Mouse (Mus musculus) stomach, postnatal 0 days (tissue): ENCODE measurements at regions not wholly inside any gene's neighbourhood (a gene's known extent, or its start where the extent isn't known, plus 50 kb on each side); places are given as distances from the start of the nearest gene placed in this dataset.

Source experiments
- ATAC-seq: fragments of 200-750 bp; cut with Nextera tagmentation; 2 replicates; pipeline ENCODE4 v1.8.0; 2017; ENCODE audit not compliant: low FRiP score, low TSS enrichment
- DNase-seq: peaks from one replicate; pipeline ENCODE4 v3.0.0-alpha.2; 2016; ENCODE audit warnings: low spot score
- H3K27ac ChIP-seq: fragments of 300-500 bp; sonication (generic); replicated peaks from 2 replicates; pipeline ENCODE4 v1.5.1; 2014; ENCODE audit warnings: mild to moderate bottlenecking, control low read depth
- H3K27me3 ChIP-seq: fragments of 300-500 bp; sonication (generic); 2 replicates; pipeline ENCODE4 v1.6.1; 2014; ENCODE audit warnings: low read length; ENCODE audit not compliant: control insufficient read depth, insufficient read depth
- H3K36me3 ChIP-seq: fragments of 300-500 bp; sonication (generic); 2 replicates; pipeline ENCODE4 v1.6.1; 2014; ENCODE audit warnings: low read length, mixed read lengths; ENCODE audit not compliant: control insufficient read depth, insufficient read depth
- H3K4me1 ChIP-seq: fragments of 300-500 bp; sonication (generic); replicated peaks from 2 replicates; pipeline ENCODE4 v1.6.1; 2014; ENCODE audit warnings: antibody characterized with exemption; ENCODE audit not compliant: control insufficient read depth, insufficient read depth
- H3K4me2 ChIP-seq: fragments of 300-500 bp; sonication (generic); replicated peaks from 2 replicates; pipeline ENCODE4 v1.6.1; 2014; ENCODE audit warnings: low read depth, mild to moderate bottlenecking, control low read depth, moderate library complexity
- H3K4me3 ChIP-seq: fragments of 300-500 bp; sonication (generic); 2 replicates; pipeline ENCODE4 v1.5.1; 2014; ENCODE audit warnings: low read depth, low read length, control low read depth
- H3K9ac ChIP-seq: fragments of 300-500 bp; sonication (generic); 2 replicates; pipeline ENCODE4 v1.6.1; 2014; ENCODE audit warnings: mild to moderate bottlenecking, low read length, control low read depth, mixed read lengths
- H3K9me3 ChIP-seq: fragments of 300-500 bp; sonication (generic); 2 replicates; pipeline ENCODE4 v1.6.1; 2016; ENCODE audit warnings: low read length; ENCODE audit not compliant: control insufficient read depth
- CTCF ChIP-seq: IDR thresholded peaks from 2 replicates; pipeline ENCODE4 v1.5.1; 2016; ENCODE audit warnings: antibody characterized with exemption, low read depth, mild to moderate bottlenecking, moderate library complexity
- EP300 ChIP-seq: optimal IDR thresholded peaks from 2 replicates; pipeline ENCODE3; 2016; ENCODE audit warnings: antibody characterized with exemption
- WGBS: fragments of 180-500 bp; shearing (Covaris S2); extraction: QIAGEN DNeasy Blood & Tissue Kit; methylation state at CpG from one replicate; pipeline ENCODE4 v1.1.7; 2014; 5-methylcytosine and 5-hydroxymethylcytosine counted together

DNA sequence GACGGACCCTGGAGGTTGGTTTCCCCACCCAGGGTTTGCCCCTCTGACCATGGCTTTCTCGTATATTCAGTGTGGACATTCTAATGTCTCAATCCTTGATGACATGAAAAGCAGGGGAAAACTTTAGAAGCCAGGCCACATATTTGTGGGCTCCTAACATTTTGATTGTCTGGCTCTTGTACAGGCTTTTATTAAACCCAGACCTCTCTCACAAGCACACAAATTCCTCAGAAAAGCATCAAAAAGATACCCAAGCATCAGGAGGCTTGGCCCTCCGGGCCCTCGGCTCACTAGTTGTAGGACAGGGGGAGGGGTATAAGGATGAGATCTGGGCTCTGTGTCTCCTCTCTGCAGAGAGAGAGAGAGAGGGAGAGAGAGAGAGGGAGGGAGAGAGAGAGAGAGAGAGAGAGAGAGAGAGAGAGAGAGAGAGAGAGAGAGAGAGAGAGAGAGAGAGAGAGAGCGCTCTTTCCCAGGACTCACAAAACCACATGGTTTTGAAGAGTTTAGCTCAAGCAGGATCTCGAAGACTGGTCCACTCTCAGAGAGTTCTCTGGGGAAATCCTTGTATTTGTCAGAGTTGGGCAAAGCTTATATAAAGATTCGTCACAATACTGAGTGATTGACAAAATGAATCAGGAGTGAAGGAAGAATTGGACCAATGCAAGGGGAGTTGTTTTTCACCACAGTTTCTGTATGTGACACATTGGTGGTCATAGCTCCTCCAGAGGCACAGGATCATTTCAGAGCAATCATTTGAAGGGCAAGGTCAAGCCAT, 167.2 kb upstream of the Cxcl12 start:
- no peak overlapping the region for H3K27ac ChIP-seq
- ATAC-seq: no peak

DNA sequence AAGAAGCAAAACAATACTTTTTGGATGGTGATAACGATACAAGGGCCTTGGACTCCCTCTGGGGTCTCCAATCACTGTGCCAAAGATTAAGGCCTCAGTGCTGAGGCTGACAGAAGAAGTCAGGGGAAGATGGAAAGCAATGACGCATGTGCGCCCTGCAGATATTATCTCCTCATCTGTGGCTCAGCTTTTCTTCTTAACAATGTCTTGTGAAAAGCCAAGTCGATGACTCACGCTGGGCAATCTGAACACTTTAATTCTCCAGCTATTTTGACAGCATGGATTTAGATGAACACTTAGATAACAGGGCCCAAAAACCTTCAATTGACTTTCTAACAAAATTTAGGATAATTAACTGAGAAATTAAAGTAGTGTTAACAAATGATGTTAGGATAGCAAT, 155.7 kb upstream of the Cxcl12 start:
- DNase-seq (no peak), ATAC-seq (no peak)
- Histone ChIP-seq H3K36me3 (no peaks in the 10 kb centered on the region), H3K4me2 (no peak overlapping the region), H3K27ac (no peak overlapping the region), H3K4me1 (no peaks in the 10 kb centered on the region), H3K27me3 (no peaks in the 10 kb centered on the region), H3K9ac (no peak overlapping the region), H3K4me3 (no peak overlapping the region), H3K9me3 (no peaks in the 10 kb centered on the region)
- WGBS: 70% methylated on average over 5 of the region's 5 CpGs
- TF ChIP-seq CTCF (no peak), EP300 (no peak)

More for the DNA sequence above, 167.2 kb upstream of the Cxcl12 start:
- Histone ChIP-seq H3K4me1 (no peaks in the 10 kb centered on the region), H3K4me2 (no peak overlapping the region), H3K9ac (no peak overlapping the region), H3K36me3 (no peaks in the 10 kb centered on the region), H3K4me3 (no peak overlapping the region), H3K27me3 (no peaks in the 10 kb centered on the region), H3K9me3 (no peaks in the 10 kb centered on the region)
- WGBS: 71% methylated on average over 7 of the region's 7 CpGs
- TF ChIP-seq EP300 (no peak), CTCF (no peak)
- no peak for DNase-seq

DNA sequence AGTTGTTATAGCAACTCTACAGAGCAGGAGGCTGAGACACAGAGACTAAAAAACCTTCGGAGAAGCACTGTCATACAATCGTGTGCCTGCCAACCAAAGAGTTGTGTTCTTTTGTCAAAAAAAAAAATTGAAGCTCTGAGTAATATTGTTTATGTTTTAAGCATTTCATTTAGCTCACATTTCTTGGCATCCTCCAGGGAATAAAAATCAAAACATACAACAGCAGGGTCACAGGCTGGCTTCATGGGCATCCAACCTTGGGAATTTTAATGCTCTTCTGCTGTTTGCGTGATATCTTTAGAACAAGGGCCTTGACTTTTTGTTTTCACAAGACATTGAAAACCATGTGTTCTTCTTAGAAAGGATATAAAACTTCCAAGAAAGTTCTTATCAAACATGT, 152.9 kb upstream of the Cxcl12 start:
- Histone ChIP-seq H3K9me3 (no peaks in the 10 kb centered on the region), H3K4me1 (no peaks in the 10 kb centered on the region), H3K27ac (no peak overlapping the region), H3K36me3 (no peaks in the 10 kb centered on the region), H3K9ac (no peak overlapping the region), H3K4me3 (no peak overlapping the region), H3K4me2 (no peak overlapping the region), H3K27me3 (no peaks in the 10 kb centered on the region)
- WGBS: 78% methylated on average over 3 of the region's 3 CpGs
- TF ChIP-seq EP300 (no peak), CTCF (no peak)
- ATAC-seq (no peak), DNase-seq (no peak)

DNA sequence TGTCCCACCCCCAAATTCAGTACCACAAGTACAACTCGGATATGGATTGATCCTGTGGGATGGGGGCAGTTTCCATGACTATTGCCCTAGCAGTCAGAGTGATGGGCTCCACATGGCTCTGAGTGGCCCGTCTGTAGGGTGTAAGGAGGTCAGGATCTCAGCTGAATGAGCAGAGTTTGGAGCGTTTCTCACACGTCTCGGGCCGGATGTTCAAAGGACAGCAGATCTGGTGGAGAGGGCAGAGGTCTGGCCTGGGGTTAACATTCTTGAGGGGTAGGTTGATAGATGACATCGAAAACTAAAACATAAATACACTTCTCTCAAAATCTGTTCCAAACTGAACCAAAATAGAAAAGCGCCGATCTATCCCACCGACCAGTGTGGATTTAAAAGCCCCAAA, 146.5 kb upstream of the Cxcl12 start:
- ATAC-seq (no peak), DNase-seq (no peak)
- no peak overlapping the region for H3K9ac ChIP-seq
- no peaks in the 10 kb centered on the region for H3K27me3 ChIP-seq
- TF ChIP-seq CTCF (no peak), EP300 (no peak)
- 51% methylated on average over 10 of the region's 10 CpGs for WGBS
- H3K27ac ChIP-seq: no peak overlapping the region
- no peak overlapping the region for H3K4me3 ChIP-seq
- H3K4me2 ChIP-seq: no peak overlapping the region
- no peaks in the 10 kb centered on the region for H3K9me3 ChIP-seq
- H3K36me3 ChIP-seq: no peaks in the 10 kb centered on the region
- H3K4me1 ChIP-seq: no peaks in the 10 kb centered on the region

DNA sequence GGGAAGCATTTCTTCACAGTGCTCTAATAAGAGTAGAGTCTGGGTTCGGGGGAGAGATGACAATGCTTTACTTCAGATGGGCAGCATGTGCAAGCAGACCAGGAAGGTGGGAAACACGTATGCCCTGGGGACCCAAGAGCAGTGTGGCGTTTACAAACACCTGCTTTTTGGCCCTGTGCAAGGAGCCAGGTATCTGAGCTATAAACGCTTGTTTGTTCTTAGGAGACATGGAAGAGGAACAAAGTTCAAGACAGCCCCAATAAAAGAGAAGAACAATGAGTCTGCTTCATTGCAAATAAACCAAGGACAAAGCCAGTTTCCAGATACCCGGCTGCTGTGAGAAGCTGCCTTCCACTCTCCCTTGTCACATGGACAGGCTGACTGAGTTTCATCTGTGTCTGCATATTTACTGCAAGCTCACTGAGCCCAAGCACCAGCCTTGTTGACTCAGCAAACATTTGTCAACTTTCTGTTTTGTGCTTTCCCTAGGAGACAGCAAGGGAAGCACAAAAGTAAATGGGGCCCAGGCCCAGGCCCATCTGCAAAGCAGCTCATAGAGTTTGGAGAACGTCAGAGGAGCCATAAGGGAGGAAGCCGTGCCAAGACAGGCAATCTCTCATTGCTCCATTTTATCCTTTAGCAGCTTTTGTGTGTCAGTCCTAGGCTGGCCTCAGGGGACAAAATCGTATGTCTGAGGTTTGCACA, 136.1 kb upstream of the Cxcl12 start:
- Histone ChIP-seq H3K4me3 (no peak overlapping the region), H3K9me3 (no peaks in the 10 kb centered on the region), H3K36me3 (no peaks in the 10 kb centered on the region), H3K4me1 (no peaks in the 10 kb centered on the region), H3K27me3 (no peaks in the 10 kb centered on the region), H3K27ac (no peak overlapping the region), H3K9ac (no peak overlapping the region), H3K4me2 (no peak overlapping the region)
- DNase-seq: no peak
- WGBS: 39% methylated on average over 8 of the region's 8 CpGs
- TF ChIP-seq EP300 (no peak), CTCF (no peak)
- ATAC-seq: no peak

DNA sequence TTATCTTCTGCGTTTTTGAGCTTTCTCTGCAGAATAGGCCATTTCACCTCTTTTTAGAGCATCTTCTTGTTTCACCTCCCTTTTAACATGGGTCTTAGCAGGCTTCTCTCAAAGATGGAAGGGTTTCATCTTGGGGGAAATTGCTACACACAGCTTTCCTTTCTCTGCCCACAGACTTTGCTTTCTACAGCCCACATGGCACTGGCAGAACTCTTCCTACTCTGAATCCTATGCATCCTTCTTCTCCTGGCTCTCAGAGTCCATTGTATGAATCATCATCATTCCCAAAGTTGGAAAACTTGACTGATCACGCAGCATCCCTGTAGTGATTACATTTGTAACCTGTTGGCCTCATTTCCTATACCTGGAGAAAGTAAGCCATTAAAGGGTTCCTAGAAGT, 124.6 kb upstream of the Cxcl12 start:
- no peak for DNase-seq
- H3K36me3 ChIP-seq: no peaks in the 10 kb centered on the region
- H3K4me1 ChIP-seq: no peaks in the 10 kb centered on the region
- no peak overlapping the region for H3K4me2 ChIP-seq
- no peak overlapping the region for H3K9ac ChIP-seq
- H3K27me3 ChIP-seq: no peaks in the 10 kb centered on the region
- WGBS: 63% methylated on average over 2 of the region's 2 CpGs
- H3K27ac ChIP-seq: no peak overlapping the region
- no peak for TF ChIP-seq EP300
- TF ChIP-seq CTCF: no peak
- no peak overlapping the region for H3K4me3 ChIP-seq
- no peak for ATAC-seq
- no peaks in the 10 kb centered on the region for H3K9me3 ChIP-seq
